Mouse (Mus musculus): Measurements from ENCODE around the gene Brca1. TPM values are rescaled to one million over a fixed set of nuclear protein-coding genes. Genes with fewer than 3 reads are reported as not detected.
A peak's percentile ranks its signal among the peaks of the same experiment; 100 is the strongest.
"Not testable (repeated sequence)": the region's sequence is repeated elsewhere in the genome, so short reads cannot be mapped to it uniquely, and the experiment has no call there.

Brca1 gene
- total RNA-seq, 2 experiments from 2014 or later = 0.94 to 1.1 TPM

DNA sequence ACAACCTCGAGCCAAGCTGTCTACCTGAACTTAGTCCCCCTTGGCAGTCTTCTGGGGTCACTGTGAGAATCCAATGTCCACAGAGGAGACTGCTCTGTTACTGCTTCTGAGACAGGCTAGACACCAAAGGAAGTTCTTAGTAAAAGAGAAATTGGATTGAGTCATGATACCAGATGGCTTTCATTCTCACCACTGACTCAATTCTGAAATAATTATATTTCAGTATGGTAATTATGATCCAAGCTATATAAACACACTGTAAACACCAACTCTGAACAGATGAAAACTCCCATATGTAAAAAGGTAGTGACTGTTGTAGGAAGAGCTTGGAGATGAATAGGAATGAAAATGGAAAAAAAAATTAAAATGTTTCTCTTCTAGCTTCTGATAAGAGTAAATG, 7.6 kb downstream of the Brca1 start:
- DNase-seq (ENCODE audit: extremely low spot score in 1 of 2, low spot score in 1 of 2) = no peak

DNA sequence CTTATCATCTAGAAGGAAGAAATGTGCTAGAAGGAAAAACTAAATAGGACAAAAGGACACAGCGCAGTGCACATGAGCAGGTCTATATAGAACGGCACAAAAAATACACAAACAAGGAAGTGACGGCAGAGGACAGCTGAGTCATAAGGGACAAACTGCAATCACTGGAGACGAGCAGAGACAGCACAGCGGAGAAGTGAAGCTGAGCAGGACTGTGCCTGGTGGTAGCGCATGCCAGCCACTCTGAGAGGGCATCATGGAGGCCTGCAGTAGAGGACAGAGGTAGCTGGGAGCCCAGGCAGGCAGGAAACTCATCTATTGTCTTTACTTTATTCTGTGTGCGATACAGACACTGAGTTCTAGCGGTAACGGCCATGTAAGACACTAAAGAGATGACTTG, 8.2 kb downstream of the Brca1 start:
- no peak for DNase-seq (ENCODE audit: extremely low spot score in 1 of 2, low spot score in 1 of 2)

DNA sequence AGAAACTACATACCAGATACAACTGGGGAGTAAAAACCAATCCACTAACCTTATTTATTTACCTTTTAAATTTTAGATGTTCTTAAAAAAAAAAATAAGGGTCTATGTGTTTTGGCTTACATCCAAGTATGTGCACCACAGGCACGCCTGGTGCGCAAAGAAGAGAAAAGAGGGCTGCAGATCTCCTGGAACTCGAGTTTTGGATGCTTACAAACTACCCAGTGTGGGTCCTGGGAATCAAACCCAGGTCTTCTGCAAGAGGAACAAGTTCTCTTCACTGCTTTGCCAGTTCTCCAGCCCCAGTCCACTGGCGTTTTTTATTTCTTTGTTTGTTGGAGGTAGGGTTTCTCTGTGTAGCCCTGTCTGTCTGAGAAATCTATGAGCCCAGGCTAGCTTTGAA, 25.1 kb downstream of the Brca1 start:
- no peak for DNase-seq (ENCODE audit: extremely low spot score in 1 of 2, low spot score in 1 of 2)

DNA sequence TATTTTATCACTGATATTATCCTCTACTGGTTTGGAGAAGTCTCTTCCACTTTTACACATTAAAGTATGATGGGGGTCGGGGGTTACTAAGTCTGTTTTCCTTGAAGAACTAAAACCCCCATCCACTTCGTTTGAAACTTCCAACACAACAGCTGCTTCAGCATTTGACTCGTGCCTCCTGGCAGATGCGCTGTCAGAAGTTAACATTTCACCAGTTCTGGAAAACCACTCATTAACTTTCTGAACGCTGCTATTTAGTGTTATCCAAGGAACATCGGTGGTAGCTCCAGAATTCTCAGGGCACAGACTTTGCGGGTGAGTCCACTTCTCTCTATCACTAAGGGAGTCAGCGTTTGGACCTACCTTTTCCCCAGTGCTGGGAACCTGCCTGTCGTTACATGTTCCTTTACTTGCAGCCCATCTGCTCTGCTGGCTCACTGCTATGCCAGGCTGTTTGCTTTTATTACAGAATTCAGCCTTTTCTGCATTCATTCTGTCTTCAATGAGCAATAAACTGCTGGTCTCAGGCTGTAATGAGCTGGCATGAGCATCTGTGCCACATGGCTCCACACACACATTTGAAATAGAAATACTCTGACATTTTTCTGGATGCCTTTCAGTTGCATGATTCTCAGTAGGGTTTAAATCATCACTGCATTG, 25.7 kb downstream of the Brca1 start:
- peak; percentile 33 for DNase-seq (ENCODE audit: extremely low spot score in 1 of 2, low spot score in 1 of 2)

DNA sequence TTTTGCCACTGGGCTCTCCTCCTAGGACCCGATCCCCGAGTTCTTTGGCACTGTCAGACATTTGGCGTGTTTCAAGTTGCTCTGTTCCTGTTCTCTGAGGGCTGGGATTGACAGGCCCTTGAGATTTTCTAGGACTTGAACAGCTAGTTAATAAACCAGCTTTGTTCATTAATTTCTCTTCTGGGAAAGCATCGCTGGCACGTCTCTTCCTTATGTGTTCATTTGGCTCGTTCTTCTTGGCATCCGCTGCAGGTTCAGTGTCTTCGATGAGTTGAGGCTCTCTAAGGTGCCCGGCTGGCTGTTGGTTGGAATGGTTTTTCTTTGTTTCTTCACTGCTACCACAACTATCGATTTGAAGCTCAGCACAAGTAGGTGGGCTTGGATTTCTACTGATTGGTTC, 26.7 kb downstream of the Brca1 start:
- DNase-seq (ENCODE audit: extremely low spot score in 1 of 2, low spot score in 1 of 2) = no peak

GRCm38 (mm10) chr11:101524446-101524845, 27.3 kb downstream of the Brca1 start:
- DNase-seq (ENCODE audit: extremely low spot score in 1 of 2, low spot score in 1 of 2) = no peak

DNA sequence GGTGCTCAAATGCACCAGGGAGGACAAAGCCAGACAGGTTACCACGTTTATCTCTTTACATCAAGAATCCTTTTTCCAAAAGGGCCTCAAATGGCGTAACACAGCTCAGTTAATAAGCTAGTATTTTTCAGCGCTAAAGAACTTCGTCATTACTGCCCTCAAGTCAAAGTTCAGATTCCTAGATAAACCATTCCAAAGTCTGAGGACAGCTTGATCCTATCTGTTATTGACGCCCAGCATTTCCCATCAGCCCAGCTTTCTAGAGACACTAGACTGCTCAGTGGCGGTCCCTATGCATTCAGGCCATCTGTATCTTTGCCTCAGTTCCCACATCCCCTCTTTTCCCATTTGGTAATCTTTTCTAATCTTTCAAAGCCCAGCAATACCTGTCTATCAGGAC, 32.4 kb downstream of the Brca1 start:
- DNase-seq (ENCODE audit: extremely low spot score in 1 of 2, low spot score in 1 of 2) = no peak

DNA sequence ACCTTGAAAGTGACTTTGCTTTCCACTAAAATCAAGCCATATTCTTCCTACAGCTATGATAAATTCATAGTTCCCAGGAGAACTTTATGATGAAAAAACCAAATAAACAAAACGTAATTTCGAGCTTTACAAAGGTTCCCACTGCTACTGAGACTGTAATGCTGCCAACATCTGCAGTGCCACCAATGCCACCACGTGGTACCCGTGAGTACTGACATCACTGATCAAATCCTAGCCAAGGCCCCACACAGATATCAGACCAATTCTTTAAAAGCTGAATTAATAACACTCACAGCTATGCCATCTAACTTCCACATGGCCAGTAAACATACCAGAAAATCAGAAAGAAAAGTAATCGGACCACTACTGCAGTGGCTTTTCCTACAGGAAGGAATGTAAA, 32.8 kb downstream of the Brca1 start:
- peak in 1 of 2 experiments; percentile 11 for DNase-seq (ENCODE audit: extremely low spot score in 1 of 2, low spot score in 1 of 2)

GRCm38 (mm10) chr11:101507090-101507489, 44.7 kb downstream of the Brca1 start:
- DNase-seq (ENCODE audit: extremely low spot score in 1 of 2, low spot score in 1 of 2) = no peak

- no peak for DNase-seq (ENCODE audit: extremely low spot score in 1 of 2, low spot score in 1 of 2)
Measured at GRCm38 (mm10) chr11:101506269-101506780, 45.4 kb downstream of the Brca1 start.

DNA sequence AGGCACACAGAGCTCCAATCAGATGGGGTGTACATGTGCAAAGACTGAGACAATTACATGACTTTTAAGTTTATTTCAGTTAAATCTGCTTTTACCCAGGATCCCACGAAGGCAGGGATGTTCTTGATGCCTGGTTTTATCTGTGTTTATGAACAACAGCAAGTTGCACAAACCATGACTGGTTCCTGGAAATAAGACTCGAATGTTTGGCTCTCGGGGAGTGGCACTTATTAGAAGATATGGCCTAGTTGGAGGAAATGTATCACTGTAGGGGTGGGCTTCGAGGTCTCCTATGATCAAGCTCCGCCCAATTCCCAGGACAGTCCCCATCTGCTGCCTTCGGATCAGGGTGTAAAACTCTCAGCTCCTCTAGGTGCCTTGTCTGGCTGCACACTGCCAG, 65.6 kb downstream of the Brca1 start:
- no peak for DNase-seq (ENCODE audit: extremely low spot score in 1 of 2, low spot score in 1 of 2)

DNA sequence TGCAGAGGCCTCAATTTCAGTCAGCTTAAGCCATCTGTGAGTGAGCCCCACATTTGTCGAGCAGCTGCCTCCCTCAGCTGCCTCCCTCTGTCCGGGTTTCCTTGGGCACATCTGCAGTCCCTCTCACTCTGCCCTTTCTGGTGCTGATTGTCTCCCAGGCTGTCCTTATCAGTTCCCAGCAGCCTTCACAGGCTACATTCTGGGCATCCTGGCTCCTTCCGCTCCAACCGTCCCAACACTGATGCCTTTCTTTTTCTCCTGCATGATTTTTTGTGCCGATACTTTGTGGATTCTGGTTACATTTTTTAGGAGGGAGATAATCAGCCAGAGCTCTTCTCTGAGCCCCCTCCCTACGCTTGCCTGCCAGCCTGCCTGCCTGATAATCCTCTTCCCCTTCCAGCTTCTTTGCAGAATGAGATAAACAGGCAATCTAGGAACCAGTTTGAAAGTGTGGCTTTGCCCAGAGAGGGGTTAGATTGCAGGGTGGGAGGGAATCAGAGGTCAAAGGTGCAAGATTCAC, 66.2 kb downstream of the Brca1 start:
- no peak for DNase-seq (ENCODE audit: extremely low spot score in 1 of 2, low spot score in 1 of 2)

DNA sequence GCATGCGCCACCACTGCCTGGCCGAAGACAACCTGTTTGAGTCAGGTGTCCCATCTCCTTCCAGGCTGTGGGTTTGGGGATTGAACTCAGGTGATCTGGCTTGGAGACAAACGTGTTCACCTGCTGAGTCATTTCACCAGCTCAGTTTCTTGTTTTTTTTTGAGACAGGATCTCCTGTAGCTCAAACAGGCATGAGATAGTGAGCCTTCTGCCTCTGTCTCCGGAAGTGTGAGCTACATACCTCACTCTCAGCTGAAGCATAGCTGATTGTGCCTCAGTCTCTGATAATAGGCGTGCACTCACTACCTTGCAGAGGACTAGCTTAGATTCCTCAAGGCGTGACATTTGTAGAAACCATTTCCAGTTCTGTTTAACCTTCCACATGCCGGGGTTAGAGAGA, 66.9 kb downstream of the Brca1 start:
- DNase-seq (ENCODE audit: extremely low spot score in 1 of 2, low spot score in 1 of 2) = no peak

GRCm38 (mm10) chr11:101484245-101484644, 67.5 kb downstream of the Brca1 start:
- no peak for DNase-seq (ENCODE audit: extremely low spot score in 1 of 2, low spot score in 1 of 2)

DNA sequence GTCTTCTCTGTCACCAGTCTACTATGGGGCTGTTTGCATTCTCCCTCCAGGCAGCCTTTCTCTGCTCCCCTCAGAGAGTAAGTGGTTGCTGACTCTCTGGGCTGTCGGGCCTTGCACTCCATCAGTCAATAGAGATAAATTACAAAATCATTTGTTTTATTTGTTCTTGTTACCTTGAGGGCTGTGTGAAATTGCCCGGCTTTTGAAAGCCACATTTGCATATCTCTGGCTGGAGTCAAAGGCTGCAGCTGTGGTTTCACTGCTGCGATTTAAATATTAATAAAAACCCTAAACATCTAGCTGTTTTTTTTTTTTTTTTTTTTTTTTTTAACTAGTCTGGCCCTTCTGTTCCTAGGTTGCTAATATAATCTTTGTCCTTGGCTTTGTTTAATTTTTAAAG, 68.0 kb downstream of the Brca1 start:
- no peak for DNase-seq (ENCODE audit: extremely low spot score in 1 of 2, low spot score in 1 of 2)

- DNase-seq (ENCODE audit: extremely low spot score in 1 of 2, low spot score in 1 of 2) = no peak
Measured at GRCm38 (mm10) chr11:101480912-101481311, 70.8 kb downstream of the Brca1 start.

DNA sequence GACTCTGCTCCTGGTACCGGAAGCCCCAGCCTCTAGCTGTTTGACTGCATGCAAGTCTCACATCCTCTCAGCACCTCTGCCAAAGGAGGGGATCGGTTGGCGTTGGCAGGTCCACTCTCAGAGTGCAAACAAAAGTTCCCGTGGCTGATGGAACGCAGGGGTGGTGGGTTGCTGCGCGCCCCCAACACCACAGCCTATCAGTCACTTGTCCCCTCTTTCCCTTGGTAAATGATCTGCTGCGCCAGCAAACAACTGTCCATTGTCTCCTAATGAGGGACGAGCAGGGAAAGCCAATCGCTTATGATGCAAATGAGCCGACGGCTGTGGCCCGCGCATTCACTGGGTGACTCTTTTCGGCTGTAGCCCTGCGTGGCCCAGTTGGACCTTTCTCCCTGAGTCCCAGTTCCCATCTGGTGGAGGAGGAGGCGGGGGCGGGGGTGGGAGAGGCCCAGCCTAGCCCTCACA, 72.6 kb downstream of the Brca1 start:
- peak in 1 of 2 experiments; percentile 29 for DNase-seq (ENCODE audit: extremely low spot score in 1 of 2, low spot score in 1 of 2)

GRCm38 (mm10) chr11:101477552-101478211, 74.1 kb downstream of the Brca1 start:
- no peak for DNase-seq (ENCODE audit: extremely low spot score in 1 of 2, low spot score in 1 of 2)

DNA sequence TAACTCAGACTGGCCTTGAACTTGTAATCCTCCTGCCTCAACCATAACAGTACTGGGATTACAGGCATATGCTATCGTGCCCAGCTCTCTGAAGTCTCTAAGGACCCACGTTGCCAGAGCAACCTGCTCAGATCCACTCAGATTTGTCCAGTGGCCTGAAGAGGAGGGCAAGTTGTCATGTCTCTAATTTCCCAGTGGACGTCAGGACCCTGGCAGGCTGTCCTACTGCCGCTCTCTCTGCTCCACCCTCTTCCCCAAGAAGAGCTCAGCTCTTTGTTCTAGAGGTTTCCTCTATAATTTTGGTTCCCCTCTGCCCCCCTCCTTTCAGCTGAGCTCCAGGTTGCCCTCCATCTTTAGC, 74.6 kb downstream of the Brca1 start:
- no peak for DNase-seq (ENCODE audit: extremely low spot score in 1 of 2, low spot score in 1 of 2)

GRCm38 (mm10) chr11:101476361-101476760, 75.4 kb downstream of the Brca1 start:
- not testable (repeated sequence) for DNase-seq (ENCODE audit: extremely low spot score in 1 of 2, low spot score in 1 of 2)

- DNase-seq (ENCODE audit: extremely low spot score in 1 of 2, low spot score in 1 of 2) = no peak
Measured at GRCm38 (mm10) chr11:101474298-101474697, 77.5 kb downstream of the Brca1 start.

DNA sequence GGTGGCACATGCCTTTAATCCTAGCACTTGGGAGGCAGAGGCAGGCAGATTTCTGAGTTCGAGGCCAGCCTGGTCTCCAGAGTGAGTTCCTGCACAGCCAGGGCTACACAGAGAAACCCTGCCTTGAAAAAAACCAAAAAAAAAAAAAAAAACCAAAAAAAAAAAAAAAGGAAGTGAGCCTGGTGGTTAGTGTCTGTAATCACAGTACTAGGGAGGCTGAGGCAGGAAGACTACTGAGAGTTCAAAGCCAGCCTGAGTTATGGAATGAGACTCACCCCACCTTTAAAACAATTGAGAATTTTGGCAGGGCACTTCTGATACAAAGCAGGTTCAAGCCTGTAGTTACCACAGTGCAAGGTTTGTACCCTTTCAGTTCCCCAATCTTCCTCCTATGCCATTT, 78.1 kb downstream of the Brca1 start:
- not testable (repeated sequence) for DNase-seq (ENCODE audit: extremely low spot score in 1 of 2, low spot score in 1 of 2)
